Mouse (Mus musculus) adrenal gland, postnatal 25 days (tissue): Measurements from ENCODE around the gene Tex48. TPM values are rescaled to one million over a fixed set of nuclear protein-coding genes. Genes with fewer than 3 reads are reported as not detected.

Source experiments
- DNase-seq: peaks from one replicate; pipeline ENCODE4 v3.0.0; 2021; ENCODE audit warnings: mixed read lengths
- long read RNA-seq: library from polyadenylated mRNA; stranded (forward); transcript quantifications from one replicate; pipeline ENCODE4 v2.0.0, GENCODE M21; 2021
- total RNA-seq: library from RNA; stranded (reverse); gene quantifications from 2 replicates; pipeline ENCODE4 v1.2.3, GENCODE M21; 2021

The Tex48 gene
- not detected in 2 replicates for total RNA-seq
- long read RNA-seq, result 0 reads

DNA sequence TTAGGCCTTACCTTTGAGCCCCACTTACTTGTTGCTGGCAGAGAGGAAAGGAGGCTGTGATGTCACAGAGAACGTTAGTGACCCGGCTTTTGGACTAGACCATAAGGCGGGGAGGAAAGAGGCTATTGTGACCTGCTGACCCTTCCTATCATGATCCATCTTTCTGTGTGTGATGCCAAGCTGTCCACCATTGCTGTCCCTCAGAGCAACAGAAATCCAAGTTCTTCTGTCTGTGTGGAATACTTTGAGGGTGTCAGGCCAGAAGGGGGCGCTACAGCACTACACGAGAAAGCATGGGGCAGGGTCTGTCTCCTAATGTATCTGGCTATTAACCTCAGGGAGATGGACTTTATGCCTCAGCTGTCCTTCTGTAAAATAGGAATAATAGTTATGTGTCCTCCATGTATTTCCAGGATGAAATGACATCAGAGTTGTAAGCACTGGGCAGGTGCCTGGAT, at the start of gene Tex48:
TSS of gene Tex48 (minus strand) at position 51 of the 458 bp plus-strand sequence.
- peak; percentile 33 for DNase-seq

DNA sequence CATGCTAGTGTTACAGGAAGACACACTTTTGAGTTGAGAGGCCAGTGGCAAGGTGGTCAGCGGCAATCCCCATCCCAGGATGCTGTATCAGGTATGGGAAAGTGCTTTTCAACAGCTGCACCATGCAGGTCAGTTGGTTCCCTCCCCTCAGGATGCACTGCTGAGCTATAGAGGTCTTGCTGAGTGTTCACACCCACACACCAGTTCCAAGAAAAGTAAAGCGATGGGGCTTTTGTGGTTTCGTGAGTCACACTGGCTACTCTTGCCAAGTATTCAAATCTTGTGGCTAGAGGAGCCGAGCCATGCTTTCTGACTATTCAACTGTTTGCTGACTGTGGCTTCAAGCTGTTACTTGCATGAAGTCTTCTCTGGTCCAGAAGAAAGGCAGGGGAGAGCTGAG, 46.0 kb upstream of the Tex48 start:
- DNase-seq, result peak; percentile 20

DNA sequence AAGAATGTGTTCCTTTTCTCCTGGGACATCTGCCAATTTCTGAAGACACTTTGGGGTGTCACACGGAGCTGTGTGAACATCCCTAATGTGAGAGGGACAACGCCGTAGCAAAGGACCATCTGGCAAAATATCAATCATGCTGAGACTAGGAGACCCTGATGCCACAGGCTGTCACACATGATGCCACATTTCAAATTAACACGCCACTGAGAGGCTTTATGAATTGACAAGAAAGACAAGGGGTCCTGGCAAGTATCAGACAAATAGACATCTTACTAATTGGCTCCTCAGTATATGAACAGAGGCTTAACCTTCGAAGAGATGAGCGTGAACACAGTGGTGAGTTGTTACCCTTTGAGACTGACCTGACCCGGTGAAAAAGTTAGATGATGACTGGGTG, 43.5 kb upstream of the Tex48 start:
- no peak for DNase-seq

DNA sequence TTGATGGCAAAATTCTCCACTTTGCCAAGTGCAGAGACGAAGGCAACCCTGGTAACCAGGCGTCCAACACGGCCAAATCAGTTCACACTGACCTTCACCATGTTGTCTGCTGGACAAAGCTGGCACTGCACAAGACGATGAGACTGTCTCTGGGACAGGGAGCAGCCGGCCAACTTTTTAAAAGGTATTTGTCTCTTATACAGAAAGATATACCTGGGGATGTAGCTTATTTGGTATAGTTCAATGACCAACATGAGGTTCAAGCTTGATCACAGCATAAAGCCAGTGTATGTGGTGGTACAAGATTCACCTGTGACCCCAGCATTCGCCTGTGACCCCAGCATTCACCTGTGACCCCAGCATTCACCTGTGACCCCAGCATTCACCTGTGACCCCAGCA, 41.1 kb upstream of the Tex48 start, which contains the start of gene Gm11214:
TSS of gene Gm11214 (minus strand) at position 101 of the 400 bp plus-strand sequence.
- no peak for DNase-seq

DNA sequence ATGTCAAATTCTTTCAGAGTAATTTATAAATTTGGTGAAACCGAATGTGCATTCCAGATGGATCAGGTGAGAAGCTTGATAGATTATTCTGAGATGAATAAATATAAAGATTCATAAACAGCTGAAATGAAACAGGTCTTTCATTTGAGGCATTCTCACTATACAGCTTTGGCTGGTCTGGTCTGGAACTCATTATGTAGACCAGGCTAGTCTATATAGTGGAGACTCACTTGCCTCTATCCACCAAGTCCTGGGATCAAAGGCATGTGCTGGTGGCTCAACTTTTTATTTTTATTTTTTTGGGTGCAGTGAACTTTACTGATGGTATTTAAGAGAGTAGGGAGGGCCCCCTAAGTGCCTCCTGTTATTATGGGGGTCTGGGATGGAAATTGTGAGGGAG, 39.6 kb upstream of the Tex48 start:
- no peak for DNase-seq

DNA sequence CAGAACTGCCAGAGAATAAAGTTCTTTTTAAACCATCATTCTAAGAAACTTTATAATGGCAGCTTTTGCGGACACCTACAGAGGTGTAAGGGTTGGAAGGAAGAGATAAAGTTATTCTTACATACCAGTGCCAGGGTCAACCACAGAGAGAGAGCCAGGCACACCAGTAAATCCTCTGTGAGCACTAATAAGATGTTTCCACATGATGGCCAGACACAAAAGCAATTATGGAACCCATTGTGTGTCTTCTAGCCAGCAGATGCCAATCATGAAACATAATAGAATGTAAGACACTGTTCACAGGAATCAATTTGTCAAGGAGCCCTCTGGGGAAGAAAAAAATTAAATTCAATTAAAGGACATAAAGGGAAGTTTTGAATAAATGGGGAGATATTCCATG, 39.2 kb upstream of the Tex48 start:
- no peak for DNase-seq

DNA sequence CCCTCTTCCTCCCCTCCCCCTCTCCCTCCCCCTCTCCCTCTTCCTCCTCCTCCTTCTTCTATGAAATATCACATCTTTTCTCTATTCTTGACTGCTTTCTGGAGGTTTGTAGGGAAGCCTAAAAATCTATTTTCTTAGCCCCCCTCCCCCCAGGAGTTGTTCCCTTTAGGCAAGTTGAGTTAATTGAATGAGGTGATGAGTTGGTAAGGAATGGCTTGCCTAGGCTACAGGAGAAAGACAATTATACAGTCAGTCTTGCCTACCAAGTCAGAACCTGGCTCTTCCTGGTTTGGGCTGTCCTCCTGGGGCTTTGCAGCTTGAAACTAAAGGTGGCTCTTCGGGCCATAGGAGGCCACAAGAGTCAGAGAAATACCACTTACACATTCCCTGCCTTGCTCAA, 37.5 kb upstream of the Tex48 start:
- no peak for DNase-seq

DNA sequence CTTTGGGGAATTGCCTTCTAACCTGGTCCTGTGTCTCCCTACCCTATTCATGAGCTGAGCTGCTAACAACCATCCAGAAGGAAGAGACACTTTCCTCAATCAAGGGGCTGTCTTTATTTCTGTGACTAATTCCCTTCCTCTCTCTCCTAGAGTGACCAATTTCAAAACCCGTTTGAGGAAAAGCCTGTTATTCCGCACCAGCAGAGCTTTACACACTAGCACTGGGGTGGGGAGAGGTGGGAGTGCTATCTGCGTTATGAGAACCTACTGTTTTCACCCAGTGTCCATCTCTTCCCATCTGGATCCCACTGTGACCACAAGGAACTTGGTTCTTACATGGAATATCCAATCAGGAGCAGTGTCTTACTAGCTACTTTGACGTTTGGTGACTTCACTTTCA, 36.9 kb upstream of the Tex48 start:
- DNase-seq, result no peak

DNA sequence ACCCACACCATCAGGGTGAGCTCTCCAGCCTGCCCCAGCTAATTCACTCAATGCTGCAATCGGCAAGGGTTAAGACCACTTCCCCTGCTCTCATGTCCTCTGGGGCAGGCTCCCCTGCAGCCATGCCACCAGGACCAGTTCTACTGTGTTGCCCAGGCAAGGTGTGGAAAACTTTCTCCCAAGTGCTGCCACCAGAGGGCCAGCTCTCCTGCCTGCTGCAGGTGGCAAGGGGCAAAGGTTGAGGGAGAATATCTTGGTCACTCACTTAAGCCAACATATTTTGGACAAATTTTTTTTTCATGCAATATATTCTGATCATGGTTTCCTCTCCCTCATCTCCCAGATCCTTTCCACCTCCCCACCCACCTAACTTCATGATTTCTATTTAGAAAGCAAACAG, 32.2 kb upstream of the Tex48 start:
- peak; percentile 12 for DNase-seq

DNA sequence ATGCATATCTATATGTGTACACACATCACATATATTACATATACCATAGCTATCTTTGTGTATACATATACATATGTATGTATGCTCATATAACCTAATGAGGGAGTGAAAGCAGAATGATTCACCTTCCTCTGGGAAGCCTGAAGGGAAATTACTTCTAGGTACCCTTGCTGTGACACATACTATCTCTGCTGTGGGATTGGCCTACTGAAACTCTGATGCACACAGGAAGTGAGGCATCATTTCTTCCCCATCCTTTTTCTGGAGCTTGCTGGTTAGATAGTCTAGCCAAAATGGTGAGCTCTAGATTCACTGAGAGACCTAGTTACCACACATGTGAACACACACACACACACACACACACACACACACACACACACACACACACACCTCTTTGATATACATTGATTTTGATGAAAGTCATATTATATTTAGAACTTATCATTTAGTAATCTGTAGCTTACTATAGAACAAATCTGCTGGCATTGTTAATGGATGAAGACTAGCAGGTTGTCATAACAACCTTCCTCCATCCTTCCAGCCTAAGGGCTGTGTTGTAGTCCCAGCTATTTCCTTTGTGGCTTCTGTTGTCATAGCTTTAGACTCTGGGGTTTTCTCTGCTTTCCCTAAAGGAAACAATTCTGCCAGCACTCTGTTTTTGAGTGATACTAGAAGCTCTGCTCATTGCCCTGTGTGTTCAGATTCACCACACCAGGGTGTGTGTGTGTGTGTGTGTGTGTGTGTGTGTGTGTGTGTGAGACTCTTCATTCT, 21.9 kb upstream of the Tex48 start:
- no peak for DNase-seq

DNA sequence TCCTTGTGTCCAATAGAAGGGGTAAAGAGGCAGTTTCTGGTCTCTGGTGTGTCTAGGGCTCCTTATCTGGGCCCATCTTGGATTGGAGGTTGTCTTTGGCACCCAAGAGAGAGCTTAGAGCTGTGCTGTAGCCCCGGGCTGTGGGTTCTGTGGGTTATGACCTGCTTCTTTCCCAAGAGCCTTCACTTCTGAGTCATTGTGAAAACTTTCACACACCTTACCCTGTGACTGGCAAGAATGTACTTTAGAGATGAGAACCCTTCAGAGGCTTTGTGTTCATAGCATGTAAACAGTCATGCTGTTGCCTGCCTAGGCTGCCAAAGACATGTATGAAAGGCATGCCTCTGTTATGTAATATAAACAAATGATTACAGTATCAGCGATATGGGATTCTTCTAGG, 17.6 kb upstream of the Tex48 start:
- DNase-seq, result no peak

DNA sequence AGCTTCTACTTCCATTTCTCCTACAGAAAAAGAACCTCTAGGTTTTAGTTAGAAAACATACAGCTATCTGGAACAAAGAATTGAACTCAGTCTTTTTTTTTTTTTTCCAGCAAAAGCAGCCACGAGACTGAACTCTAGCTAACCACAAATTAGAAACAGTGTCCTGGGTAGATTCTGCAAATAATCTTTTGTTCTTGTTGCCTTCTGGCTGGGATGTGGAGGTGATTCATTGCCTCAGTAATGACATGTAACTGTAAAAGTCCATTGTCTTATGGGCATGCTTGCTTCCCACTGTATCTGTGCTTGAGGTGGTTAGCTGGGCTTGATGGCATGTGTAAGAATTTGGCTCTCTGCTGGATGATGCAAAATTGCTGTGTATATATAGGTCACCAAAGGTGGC, 16.4 kb upstream of the Tex48 start:
- no peak for DNase-seq

DNA sequence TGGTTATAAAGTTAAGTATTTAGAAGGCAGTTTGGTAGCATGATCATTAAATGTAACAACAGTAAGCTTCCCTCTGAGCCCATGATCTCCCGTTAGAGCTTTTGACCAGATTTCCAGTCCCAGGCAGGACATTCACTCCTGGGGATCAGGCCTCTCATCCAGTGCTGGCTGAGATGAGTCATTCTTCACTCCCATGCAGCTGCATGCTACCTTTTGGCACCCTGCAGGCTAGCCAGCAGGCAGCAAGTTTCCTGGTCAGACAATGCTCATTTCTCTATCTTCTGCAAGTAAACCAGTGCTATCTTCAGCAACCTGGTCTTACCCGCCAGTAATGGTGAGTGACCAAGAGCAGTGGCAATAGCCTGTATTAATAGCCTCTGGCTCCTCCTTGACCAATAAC, 11.0 kb upstream of the Tex48 start:
- DNase-seq, result no peak

DNA sequence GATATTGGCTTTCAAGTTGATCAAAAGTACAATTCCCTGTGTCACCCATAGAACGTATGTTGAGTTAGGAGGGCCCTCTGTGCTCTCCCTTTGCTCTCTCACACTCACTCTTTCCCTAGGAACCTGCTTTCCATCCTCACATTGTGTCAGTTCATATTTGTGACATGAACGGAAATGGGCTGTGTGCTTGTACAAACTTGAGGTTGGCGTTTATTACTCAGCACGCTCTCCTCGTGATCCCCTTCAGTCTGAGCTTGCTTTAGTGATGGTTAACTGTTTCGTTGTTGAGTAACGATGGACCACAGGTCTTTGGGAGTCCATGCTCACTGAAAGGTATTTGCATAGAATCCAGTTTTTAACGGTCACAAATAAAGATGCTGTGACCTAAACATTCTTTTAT, 4.9 kb upstream of the Tex48 start:
- DNase-seq, result no peak

DNA sequence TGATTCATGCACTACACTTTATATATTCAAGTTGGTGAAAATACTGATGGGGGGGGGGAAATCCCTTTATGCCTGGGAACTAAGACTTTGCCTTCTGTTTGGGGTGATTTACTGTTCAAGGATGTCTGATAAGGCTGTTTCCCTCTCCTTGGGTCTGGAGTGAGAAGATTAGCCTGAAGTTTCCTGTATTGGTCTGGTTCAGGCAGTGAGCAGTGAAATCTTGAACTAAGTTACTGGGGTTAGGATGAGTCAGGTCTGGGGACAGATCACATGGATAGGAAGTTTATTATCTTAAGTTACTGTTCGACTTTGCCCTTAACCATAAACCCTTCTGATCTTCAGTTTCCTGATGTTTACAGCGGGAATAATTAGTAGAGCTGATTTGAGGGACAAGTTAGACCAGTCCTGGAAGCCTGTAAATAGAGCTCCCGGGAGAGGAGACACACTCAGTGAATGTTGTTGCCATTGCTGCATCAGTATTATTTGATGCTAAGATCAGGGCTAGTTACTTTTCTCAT, 3.4 kb upstream of the Tex48 start:
- no peak for DNase-seq

DNA sequence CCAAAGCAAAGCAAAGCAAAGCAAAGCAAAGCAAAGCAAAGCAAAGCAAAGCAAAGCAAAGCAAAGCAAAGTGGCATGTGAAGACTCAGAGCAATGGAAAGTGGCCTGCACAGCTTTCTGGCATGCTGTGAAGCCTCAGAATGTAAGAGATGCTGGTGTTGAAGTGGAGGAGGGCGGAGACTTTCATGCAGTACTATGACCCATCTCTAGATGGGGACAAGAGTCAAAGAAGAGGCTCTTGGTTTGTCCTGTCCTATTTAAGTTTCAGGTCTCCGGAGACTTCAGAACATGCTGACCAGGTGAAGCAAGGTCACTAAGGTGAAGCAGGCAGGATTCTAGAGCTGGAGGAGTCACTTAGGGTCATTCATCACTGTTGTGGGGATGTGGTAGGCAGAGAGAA, 367 bp downstream of the Tex48 start:
- no peak for DNase-seq

DNA sequence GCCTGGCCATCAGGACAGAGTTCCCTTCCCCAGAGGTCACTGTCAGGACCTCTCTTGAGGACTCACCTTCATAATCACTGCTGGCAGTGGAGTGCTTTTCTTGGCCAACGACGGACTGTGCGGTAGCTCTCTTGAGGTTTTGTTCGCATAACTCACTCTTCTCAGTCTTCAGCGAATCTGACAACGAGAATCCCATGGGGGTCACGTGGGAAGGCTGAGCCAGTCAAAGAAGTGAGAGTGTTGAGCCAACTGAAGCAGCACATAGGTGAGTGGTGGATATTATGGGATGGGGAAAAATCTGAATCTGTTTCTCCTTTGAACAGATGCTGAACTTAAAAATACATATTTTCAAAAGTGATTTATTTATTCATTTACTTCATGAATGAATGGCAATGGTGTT, 13.8 kb downstream of the Tex48 start:
- no peak for DNase-seq

DNA sequence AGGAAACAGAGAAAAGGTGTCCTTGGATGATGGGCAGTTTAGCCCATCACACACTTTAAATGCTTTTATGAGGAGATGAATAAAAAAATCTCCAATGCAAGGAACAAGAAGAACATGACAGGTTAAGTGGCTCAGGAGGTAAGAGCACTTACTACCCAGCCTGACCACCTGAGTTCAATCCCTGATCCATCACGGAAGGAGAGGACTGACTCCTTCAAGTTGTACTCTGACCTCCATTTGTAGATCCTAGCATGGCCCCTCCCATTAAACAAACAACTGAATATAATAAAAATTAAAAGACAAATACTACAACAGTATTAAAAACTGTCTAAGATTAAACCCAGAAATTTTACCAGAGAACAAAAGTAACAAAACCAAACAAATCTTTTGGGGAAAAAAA, 16.3 kb downstream of the Tex48 start:
- no peak for DNase-seq

DNA sequence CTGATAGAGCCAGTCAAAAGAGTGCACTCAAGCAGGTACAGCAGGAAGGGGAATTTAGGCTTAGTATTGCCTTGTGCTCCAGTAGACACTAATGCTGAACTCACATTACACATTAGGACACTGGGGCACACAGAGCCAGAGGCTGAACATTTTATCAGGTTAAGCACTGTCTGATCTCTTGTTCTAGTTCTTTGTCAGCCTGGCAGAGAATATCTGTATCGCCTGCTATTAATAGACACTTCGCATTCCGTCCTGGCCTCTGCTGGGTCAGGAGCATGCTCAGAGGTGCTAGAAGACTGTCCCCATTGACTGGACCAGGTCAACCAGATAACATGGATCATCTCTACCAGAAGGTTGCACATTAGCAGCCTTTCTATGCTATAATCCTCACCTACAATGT, 16.7 kb downstream of the Tex48 start:
- DNase-seq, result no peak

DNA sequence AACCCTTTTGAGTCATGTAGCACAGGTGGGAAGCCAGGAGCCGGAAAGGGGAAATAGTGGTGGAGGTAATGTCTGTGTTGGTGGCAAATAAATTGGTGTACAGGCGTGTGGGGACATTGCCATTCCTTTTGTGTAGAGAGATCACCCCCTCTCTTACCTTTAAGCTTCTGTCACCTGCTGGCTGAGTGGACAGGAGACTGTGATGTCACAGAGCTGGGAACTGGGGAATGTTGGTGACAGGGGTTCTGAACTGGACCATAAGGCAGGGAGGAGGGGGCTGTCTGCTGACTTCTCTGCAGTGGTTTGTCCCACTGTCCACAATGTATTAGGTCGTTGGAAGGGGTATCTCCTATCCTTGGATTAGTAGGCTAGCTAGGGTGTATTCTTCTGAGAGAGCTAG, 17.3 kb downstream of the Tex48 start, which contains the start of gene Gm11213:
TSS of gene Gm11213 (minus strand) at position 317 of the 400 bp plus-strand sequence.
- no peak for DNase-seq

DNA sequence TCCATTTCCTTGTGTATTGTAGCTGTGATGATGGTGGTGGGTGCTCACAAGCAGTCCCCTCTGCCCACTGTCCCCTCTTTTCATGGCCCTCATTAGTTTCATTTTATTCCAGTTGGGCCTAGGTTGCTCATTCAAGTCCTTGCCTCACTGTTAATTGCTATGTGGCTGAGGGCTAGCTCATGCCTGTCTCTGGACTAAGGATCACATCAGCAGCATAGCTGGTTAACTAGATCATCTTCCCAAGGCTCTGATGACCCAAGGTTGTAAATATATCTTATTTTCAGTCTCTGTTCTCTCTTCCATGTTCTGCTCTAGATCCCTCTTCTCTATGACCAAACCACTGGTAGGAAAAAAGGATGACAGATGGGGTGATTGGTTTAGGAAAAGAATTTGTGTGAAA, 21.0 kb downstream of the Tex48 start:
- no peak for DNase-seq

DNA sequence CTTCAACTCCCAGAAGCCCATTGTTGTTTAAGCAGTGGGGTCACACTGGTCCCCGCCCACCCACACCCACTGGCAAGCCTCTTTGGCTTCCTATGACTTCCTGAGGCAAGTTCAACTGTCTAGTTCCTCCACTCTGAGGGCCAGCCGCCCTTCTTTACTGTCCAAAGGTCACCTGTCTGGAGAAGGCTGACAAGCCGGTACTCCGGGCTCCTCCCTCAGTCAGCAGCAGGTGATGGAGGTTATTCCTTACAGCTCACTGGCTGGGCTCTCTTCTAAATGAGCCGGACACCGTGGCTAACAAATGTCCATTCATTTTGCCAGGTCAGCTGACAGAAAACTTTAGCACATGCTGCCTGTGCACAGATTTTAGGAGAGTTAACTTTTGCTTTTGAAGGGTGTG, 21.4 kb downstream of the Tex48 start:
- DNase-seq, result no peak

DNA sequence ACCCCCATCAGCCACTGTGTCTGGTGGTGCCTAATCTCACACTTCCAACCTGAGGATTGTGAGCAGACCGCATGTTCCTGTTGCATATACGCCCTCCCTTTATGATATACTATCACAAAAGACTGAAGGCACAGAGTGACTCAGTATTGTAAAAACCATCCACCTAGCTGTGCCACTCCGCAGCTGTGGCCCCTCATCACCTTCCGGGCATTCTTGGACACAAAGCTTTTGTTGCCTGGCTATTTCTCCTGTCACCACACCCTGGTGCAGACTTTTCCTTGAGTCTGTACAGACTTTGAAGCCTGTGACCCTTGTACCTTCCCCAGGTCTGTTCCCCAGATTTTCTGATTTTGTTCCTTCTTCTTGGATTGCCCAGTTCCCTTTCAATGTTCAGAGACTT, 26.2 kb downstream of the Tex48 start:
- DNase-seq, result no peak

DNA sequence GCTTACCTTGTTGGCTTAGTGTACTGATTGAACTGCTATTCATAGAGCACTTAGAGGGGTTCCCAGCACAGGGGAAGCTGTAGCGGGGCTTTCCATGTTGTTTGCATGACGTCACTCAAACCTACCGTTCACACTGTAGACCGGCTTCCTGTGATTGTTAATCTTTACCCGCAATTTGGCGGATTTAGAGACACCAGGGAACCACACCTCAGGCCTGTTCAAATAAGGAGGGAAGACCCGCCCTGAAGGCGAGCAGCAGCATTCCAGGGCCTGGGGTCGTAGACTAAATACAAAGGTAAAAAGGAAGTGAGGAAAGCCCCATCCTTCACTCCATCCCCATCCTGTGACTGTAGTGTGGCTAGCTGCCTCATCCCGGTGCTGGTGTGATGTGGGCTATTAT, 27.0 kb downstream of the Tex48 start:
- no peak for DNase-seq
